Mouse (Mus musculus): Measurements from ENCODE around the gene Adgrl3. TPM values are rescaled to one million over a fixed set of nuclear protein-coding genes. Genes with fewer than 3 reads are reported as not detected.

Gene Adgrl3
- polyA plus RNA-seq, 1 experiment from 2014 or later, result 38.2 TPM

GRCm38 (mm10) chr5:81046128-81046527, 26.2 kb downstream of the Adgrl3 start:
- Histone ChIP-seq H3K9ac (no peak overlapping the region), H3K4me2 (no peak overlapping the region), H3K4me3 (no peak overlapping the region), H3K9me3 (no peaks in the 10 kb centered on the region), H3K4me1 (no peaks in the 10 kb centered on the region), H3K36me3 (no peaks in the 10 kb centered on the region), H3K27ac (no peak overlapping the region), H3K27me3 (no peaks in the 10 kb centered on the region)
- WGBS, result 87% methylated on average over 4 of the region's 4 CpGs
- ATAC-seq (ENCODE audit: insufficient number of reproducible peaks, insufficient read depth, low FRiP score, low TSS enrichment, low read depth), result no peak

- Histone ChIP-seq H3K4me2 (no peak overlapping the region), H3K9me3 (no peaks in the 10 kb centered on the region), H3K4me3 (no peak overlapping the region), H3K27me3 (no peaks in the 10 kb centered on the region), H3K36me3 (no peaks in the 10 kb centered on the region), H3K27ac (no peak overlapping the region), H3K9ac (no peak overlapping the region), H3K4me1 (0 out of 2 replicates have a peak, but pooled peaks cover 8% of the 10 kb centered on the region)
- 55% methylated on average over 4 of the region's 4 CpGs for WGBS
- ATAC-seq (ENCODE audit: insufficient number of reproducible peaks, insufficient read depth, low FRiP score, low TSS enrichment, low read depth), result no peak
These were observed 34.7 kb downstream of the Adgrl3 start for GRCm38 (mm10) chr5:81054628-81055027.

- no peak for ATAC-seq (ENCODE audit: insufficient number of reproducible peaks, insufficient read depth, low FRiP score, low TSS enrichment, low read depth)
- no peak overlapping the region for H3K27ac ChIP-seq
- no peaks in the 10 kb centered on the region for H3K9me3 ChIP-seq
- no peak overlapping the region for H3K4me2 ChIP-seq
- 73% methylated on average over 2 of the region's 2 CpGs for WGBS
- H3K27me3 ChIP-seq, result no peaks in the 10 kb centered on the region
- no peak overlapping the region for H3K9ac ChIP-seq
- H3K36me3 ChIP-seq, result no peaks in the 10 kb centered on the region
- no peak overlapping the region for H3K4me3 ChIP-seq
- 0 out of 2 replicates have a peak, but pooled peaks cover 8% of the 10 kb centered on the region for H3K4me1 ChIP-seq
These were observed 35.3 kb downstream of the Adgrl3 start for GRCm38 (mm10) chr5:81055253-81055652.

- Histone ChIP-seq H3K27me3 (no peaks in the 10 kb centered on the region), H3K9me3 (no peaks in the 10 kb centered on the region), H3K27ac (no peak overlapping the region), H3K36me3 (no peaks in the 10 kb centered on the region), H3K4me1 (peaks cover 22% of the 10 kb centered on the region), H3K9ac (no peak overlapping the region), H3K4me3 (no peak overlapping the region), H3K4me2 (no peak overlapping the region)
- no peak for ATAC-seq (ENCODE audit: insufficient number of reproducible peaks, insufficient read depth, low FRiP score, low TSS enrichment, low read depth)
- WGBS, result 86% methylated on average over 2 of the region's 2 CpGs
These were observed 38.2 kb downstream of the Adgrl3 start for GRCm38 (mm10) chr5:81058122-81058521.

GRCm38 (mm10) chr5:81060950-81061349, 41.0 kb downstream of the Adgrl3 start:
- WGBS, result 30% methylated on average over 2 of the region's 2 CpGs

GRCm38 (mm10) chr5:81061386-81061785, 41.4 kb downstream of the Adgrl3 start:
- Histone ChIP-seq H3K9ac (no peak overlapping the region), H3K27me3 (no peaks in the 10 kb centered on the region), H3K36me3 (no peaks in the 10 kb centered on the region), H3K4me1 (peaks cover 14% of the 10 kb centered on the region), H3K4me3 (no peak overlapping the region), H3K27ac (no peak overlapping the region), H3K9me3 (no peaks in the 10 kb centered on the region), H3K4me2 (no peak overlapping the region)
- no peak for ATAC-seq (ENCODE audit: insufficient number of reproducible peaks, insufficient read depth, low FRiP score, low TSS enrichment, low read depth)

More at GRCm38 (mm10) chr5:81060950-81061349, 41.0 kb downstream of the Adgrl3 start:
- peaks cover 14% of the 10 kb centered on the region for H3K4me1 ChIP-seq
- H3K27me3 ChIP-seq, result no peaks in the 10 kb centered on the region
- H3K9ac ChIP-seq, result no peak overlapping the region
- no peak overlapping the region for H3K4me3 ChIP-seq
- H3K27ac ChIP-seq, result no peak overlapping the region
- no peaks in the 10 kb centered on the region for H3K36me3 ChIP-seq
- H3K9me3 ChIP-seq, result no peaks in the 10 kb centered on the region
- H3K4me2 ChIP-seq, result no peak overlapping the region
- no peak for ATAC-seq (ENCODE audit: insufficient number of reproducible peaks, insufficient read depth, low FRiP score, low TSS enrichment, low read depth)

- H3K27me3 ChIP-seq, result no peaks in the 10 kb centered on the region
- H3K36me3 ChIP-seq, result no peaks in the 10 kb centered on the region
- no peak overlapping the region for H3K27ac ChIP-seq
- WGBS, result 91% methylated on average over 2 of the region's 2 CpGs
- no peaks in the 10 kb centered on the region for H3K9me3 ChIP-seq
- no peak overlapping the region for H3K4me2 ChIP-seq
- no peak overlapping the region for H3K4me3 ChIP-seq
- no peak overlapping the region for H3K9ac ChIP-seq
- no peak for ATAC-seq (ENCODE audit: insufficient number of reproducible peaks, insufficient read depth, low FRiP score, low TSS enrichment, low read depth)
- H3K4me1 ChIP-seq, result peaks cover 14% of the 10 kb centered on the region
These were observed 44.1 kb downstream of the Adgrl3 start for GRCm38 (mm10) chr5:81064026-81064425.

- Histone ChIP-seq H3K9ac (no peak overlapping the region), H3K27me3 (no peaks in the 10 kb centered on the region), H3K36me3 (no peaks in the 10 kb centered on the region), H3K4me2 (no peak overlapping the region), H3K4me1 (0 out of 2 replicates have a peak, but pooled peaks cover 3% of the 10 kb centered on the region), H3K27ac (no peak overlapping the region), H3K9me3 (no peaks in the 10 kb centered on the region), H3K4me3 (no peak overlapping the region)
- WGBS, result 80% methylated on average over 6 of the region's 6 CpGs
- ATAC-seq (ENCODE audit: insufficient number of reproducible peaks, insufficient read depth, low FRiP score, low TSS enrichment, low read depth), result no peak
These were observed 48.2 kb downstream of the Adgrl3 start for GRCm38 (mm10) chr5:81068173-81068572.

GRCm38 (mm10) chr5:81068839-81069238, 48.9 kb downstream of the Adgrl3 start:
- Histone ChIP-seq H3K27ac (no peak overlapping the region), H3K27me3 (no peaks in the 10 kb centered on the region), H3K4me2 (no peak overlapping the region), H3K9ac (no peak overlapping the region), H3K4me1 (peaks cover 6% of the 10 kb centered on the region), H3K36me3 (no peaks in the 10 kb centered on the region), H3K9me3 (no peaks in the 10 kb centered on the region), H3K4me3 (no peak overlapping the region)
- WGBS, result 72% methylated on average over 4 of the region's 4 CpGs
- no peak for ATAC-seq (ENCODE audit: insufficient number of reproducible peaks, insufficient read depth, low FRiP score, low TSS enrichment, low read depth)

GRCm38 (mm10) chr5:81072888-81073287, 53.0 kb downstream of the Adgrl3 start:
- no peak for ATAC-seq (ENCODE audit: insufficient number of reproducible peaks, insufficient read depth, low FRiP score, low TSS enrichment, low read depth)
- Histone ChIP-seq H3K4me3 (no peak overlapping the region), H3K27me3 (no peaks in the 10 kb centered on the region), H3K4me2 (no peak overlapping the region), H3K4me1 (peaks cover 6% of the 10 kb centered on the region), H3K9me3 (no peaks in the 10 kb centered on the region), H3K27ac (no peak overlapping the region), H3K9ac (no peak overlapping the region), H3K36me3 (no peaks in the 10 kb centered on the region)
- 82% methylated on average over 5 of the region's 5 CpGs for WGBS

- no peak overlapping the region for H3K4me3 ChIP-seq
- no peaks in the 10 kb centered on the region for H3K36me3 ChIP-seq
- H3K9ac ChIP-seq, result no peak overlapping the region
- 51% methylated on average over 1 of the region's 1 CpGs for WGBS
- no peaks in the 10 kb centered on the region for H3K27me3 ChIP-seq
- ATAC-seq (ENCODE audit: insufficient number of reproducible peaks, insufficient read depth, low FRiP score, low TSS enrichment, low read depth), result no peak
- no peak overlapping the region for H3K27ac ChIP-seq
- no peak overlapping the region for H3K4me2 ChIP-seq
- no peaks in the 10 kb centered on the region for H3K9me3 ChIP-seq
- peaks cover 6% of the 10 kb centered on the region for H3K4me1 ChIP-seq
These were observed 53.9 kb downstream of the Adgrl3 start for GRCm38 (mm10) chr5:81073875-81074274.

GRCm38 (mm10) chr5:81076377-81076776, 56.4 kb downstream of the Adgrl3 start:
- H3K4me2 ChIP-seq, result no peak overlapping the region
- WGBS, result 64% methylated on average over 5 of the region's 5 CpGs

GRCm38 (mm10) chr5:81077031-81077430, 57.1 kb downstream of the Adgrl3 start:
- H3K27ac ChIP-seq, result no peak overlapping the region
- no peaks in the 10 kb centered on the region for H3K36me3 ChIP-seq
- no peak overlapping the region for H3K4me3 ChIP-seq
- H3K9me3 ChIP-seq, result no peaks in the 10 kb centered on the region
- peaks cover 7% of the 10 kb centered on the region for H3K4me1 ChIP-seq
- no peak overlapping the region for H3K4me2 ChIP-seq
- no peak overlapping the region for H3K9ac ChIP-seq
- H3K27me3 ChIP-seq, result no peaks in the 10 kb centered on the region
- WGBS, result 72% methylated on average over 7 of the region's 7 CpGs
- ATAC-seq (ENCODE audit: insufficient number of reproducible peaks, insufficient read depth, low FRiP score, low TSS enrichment, low read depth), result no peak

More at GRCm38 (mm10) chr5:81076377-81076776, 56.4 kb downstream of the Adgrl3 start:
- H3K27ac ChIP-seq, result no peak overlapping the region
- no peak overlapping the region for H3K9ac ChIP-seq
- H3K4me3 ChIP-seq, result no peak overlapping the region
- H3K4me1 ChIP-seq, result peaks cover 4% of the 10 kb centered on the region
- no peaks in the 10 kb centered on the region for H3K36me3 ChIP-seq
- no peaks in the 10 kb centered on the region for H3K9me3 ChIP-seq
- no peak for ATAC-seq (ENCODE audit: insufficient number of reproducible peaks, insufficient read depth, low FRiP score, low TSS enrichment, low read depth)
- H3K27me3 ChIP-seq, result no peaks in the 10 kb centered on the region

Data from embryonic facial prominence, embryonic 13.5 days (tissue).